ENCODE assay signal across 8 mouse cellular contexts in the genomic region with DNA sequence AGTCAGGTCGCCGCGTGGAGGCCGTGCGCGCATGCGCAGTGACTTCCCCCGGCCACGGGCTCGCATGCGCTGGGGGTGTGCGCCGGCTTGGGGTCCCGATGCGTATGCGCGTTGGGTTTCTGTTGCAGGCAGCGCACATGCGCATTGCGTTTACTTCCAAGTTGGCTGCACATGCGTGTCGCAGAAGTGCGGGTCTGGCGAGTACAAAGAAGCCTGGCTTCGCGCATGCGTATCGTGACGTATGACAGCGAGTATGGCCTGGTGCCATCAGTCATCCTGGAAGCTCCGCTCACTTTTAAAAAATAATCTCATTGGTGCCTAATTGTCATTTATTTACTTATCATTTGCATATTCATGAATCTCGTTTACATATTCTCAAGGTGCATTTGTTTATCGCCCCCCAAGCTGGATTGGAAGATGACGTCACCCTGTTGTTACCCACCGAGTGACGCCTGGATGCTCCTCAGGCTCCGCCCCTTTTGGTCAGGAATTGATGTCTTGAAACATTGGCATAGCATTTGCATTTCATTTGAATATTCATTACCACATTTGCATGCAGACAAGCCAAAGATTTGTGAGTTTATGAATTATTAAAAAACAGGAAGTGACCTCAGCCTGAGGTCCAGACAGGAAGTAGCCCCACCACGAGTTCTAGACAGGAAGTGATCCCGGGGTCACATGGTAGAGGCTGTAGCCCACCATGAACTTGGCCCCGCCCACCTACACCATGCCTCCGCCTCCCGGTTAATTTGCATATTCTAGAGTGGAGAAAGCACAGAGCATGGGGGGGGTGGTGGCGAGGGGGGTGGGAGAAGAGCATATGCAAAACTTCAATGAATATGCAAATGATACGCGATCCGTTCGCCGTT. TPM values are rescaled to one million over a fixed set of nuclear protein-coding genes. Genes with fewer than 3 reads are reported as not detected.
A peak's percentile ranks its signal among the peaks of the same experiment; 100 is the strongest.
DNase-seq lines count a peak whose midpoint lies in the region; ATAC-seq lines count a peak whose summit lies in the region.

No protein-coding gene starts in this region.

- H3K4me3 ChIP-seq in brown adipose tissue, adult 24 weeks (ENCODE audit: insufficient read depth, low read depth, low read length) = peak overlapping the region; percentile 85
- H3K4me3 ChIP-seq in heart, embryonic 13.5 days = peak overlapping the region; percentile 70
- H3K4me3 ChIP-seq in liver, embryonic 12.5 days = peak overlapping the region; percentile 79
- peak overlapping the region; percentile 66 for H3K4me3 ChIP-seq in stomach, embryonic 15.5 days (replicated peaks)

- DNase-seq in CD4-positive, CD25-positive, alpha-beta regulatory T cell, adult 2 months (ENCODE audit: low read depth, low spot score) = peak; percentile 99
- peak; percentile 89 for DNase-seq in fat pad, adult 2 months (ENCODE audit: extremely low read depth, low read depth, low spot score)
- peak; percentile 99 for DNase-seq in kidney, postnatal 10 days
- DNase-seq in natural killer cell, adult 2 months (ENCODE audit: low spot score in 2 of 2) = peak; percentile 95 to 97

- ATAC-seq in heart, embryonic 13.5 days (ENCODE audit: extremely low read depth, insufficient number of reproducible peaks, low FRiP score, low TSS enrichment) = peak; percentile 47
- ATAC-seq in liver, embryonic 12.5 days = peak; percentile 21
- peak; percentile 59 for ATAC-seq in stomach, embryonic 15.5 days (ENCODE audit: insufficient read depth, low FRiP score, low read depth)

- H3K9me3 ChIP-seq in heart, embryonic 13.5 days = no peaks in the 10 kb centered on the region
- H3K9me3 ChIP-seq in liver, embryonic 12.5 days (replicated peaks) = no peaks in the 10 kb centered on the region
- no peaks in the 10 kb centered on the region for H3K9me3 ChIP-seq in stomach, embryonic 15.5 days

- peak overlapping the region; percentile 78 for H3K4me2 ChIP-seq in heart, embryonic 13.5 days
- peak overlapping the region; percentile 96 for H3K4me2 ChIP-seq in liver, embryonic 12.5 days
- peak overlapping the region; percentile 78 for H3K4me2 ChIP-seq in stomach, embryonic 15.5 days

- H3K27me3 ChIP-seq in heart, embryonic 13.5 days (replicated peaks) = peaks cover 9% of the 10 kb centered on the region; the same call in 1 of the 2 replicates
- H3K27me3 ChIP-seq in liver, embryonic 12.5 days (replicated peaks) = 0 out of 2 replicates have a peak, but pooled peaks cover 3% of the 10 kb centered on the region
- H3K27me3 ChIP-seq in stomach, embryonic 15.5 days (replicated peaks) = no peaks in the 10 kb centered on the region

- peak overlapping the region; percentile 89 for H3K9ac ChIP-seq in heart, embryonic 13.5 days
- H3K9ac ChIP-seq in liver, embryonic 12.5 days = peak overlapping the region; percentile 71
- no peak overlapping the region; the same call in 1 of the 2 replicates for H3K9ac ChIP-seq in stomach, embryonic 15.5 days

- WGBS in heart, embryonic 13.5 days = under 1% methylated on average over 48 of the region's 48 CpGs
- WGBS in liver, embryonic 12.5 days (ENCODE audit: insufficient replicate concordance) = under 1% methylated on average over 48 of the region's 48 CpGs
- WGBS in stomach, embryonic 15.5 days = under 1% methylated on average over 48 of the region's 48 CpGs

- no peaks in the 10 kb centered on the region for H3K36me3 ChIP-seq in heart, embryonic 13.5 days
- H3K36me3 ChIP-seq in liver, embryonic 12.5 days = no peaks in the 10 kb centered on the region
- H3K36me3 ChIP-seq in stomach, embryonic 15.5 days = no peaks in the 10 kb centered on the region

- H3K27ac ChIP-seq in brown adipose tissue, adult 24 weeks (replicated peaks; ENCODE audit: low read depth, low read length) = peak overlapping the region; percentile 98
- peak overlapping the region; percentile 99 for H3K27ac ChIP-seq in heart, embryonic 13.5 days (replicated peaks)
- H3K27ac ChIP-seq in liver, embryonic 12.5 days = peak overlapping the region; percentile 95
- H3K27ac ChIP-seq in stomach, embryonic 15.5 days = peak overlapping the region; percentile 98

- H3K4me1 ChIP-seq in brown adipose tissue, adult 24 weeks (ENCODE audit: control insufficient read depth, insufficient read depth, insufficient read length, low read length) = no peaks in the 10 kb centered on the region
- no peaks in the 10 kb centered on the region for H3K4me1 ChIP-seq in heart, embryonic 13.5 days
- peaks cover 29% of the 10 kb centered on the region for H3K4me1 ChIP-seq in liver, embryonic 12.5 days
- no peaks in the 10 kb centered on the region for H3K4me1 ChIP-seq in stomach, embryonic 15.5 days

RNA-seq across cellular contexts. Expression of a gene that starts 51.9 kb away (rescaled TPM):
- 22.9 and 25.4 TPM in 2 replicates for polyA plus RNA-seq in brown adipose tissue, adult 24 weeks (2012; ENCODE audit: insufficient read depth, insufficient read length, missing spikeins)
- 116 and 118 TPM in 2 replicates for polyA plus RNA-seq in heart, embryonic 13.5 days (2015; fragmentation: Nextera tagmentation; extraction: Ambion mirVana)
- 58.3 and 58.8 TPM in 2 replicates for polyA plus RNA-seq in liver, embryonic 12.5 days (2016; fragmentation: Nextera tagmentation; extraction: Ambion mirVana)
- 128 and 139 TPM in 2 replicates for polyA plus RNA-seq in stomach, embryonic 15.5 days (2015; fragmentation: Nextera tagmentation; extraction: Ambion mirVana)

Comparison
In these comparisons a context has a peak if more than half of its experiments do, and no peak if none do; other contexts are left out.
1. Peak in every context shown above with its lines: DNase-seq, ATAC-seq, H3K4me3 ChIP-seq and H3K27ac ChIP-seq.